Mouse (Mus musculus) central nervous system, embryonic 18 days (tissue): ENCODE measurements around the gene Mip. TPM values are rescaled to one million over a fixed set of nuclear protein-coding genes. Genes with fewer than 3 reads are reported as not detected.

ENCODE experiments used
- polyA plus RNA-seq: library from polyadenylated mRNA; depleted of rRNA; stranded (reverse); fragments of >200 nt; gene quantifications from 2 replicates; pipeline ENCODE4 v1.2.3, GENCODE M21; 2012; rRNA removed

Mip gene
- polyA plus RNA-seq: 0.05 and 0.11 TPM in 2 replicates

GRCm38 (mm10) chr10:128225538-128225937 lies at the start of gene Mip:
TSS of gene Mip (plus strand) at chr10:128225838.

DNA sequence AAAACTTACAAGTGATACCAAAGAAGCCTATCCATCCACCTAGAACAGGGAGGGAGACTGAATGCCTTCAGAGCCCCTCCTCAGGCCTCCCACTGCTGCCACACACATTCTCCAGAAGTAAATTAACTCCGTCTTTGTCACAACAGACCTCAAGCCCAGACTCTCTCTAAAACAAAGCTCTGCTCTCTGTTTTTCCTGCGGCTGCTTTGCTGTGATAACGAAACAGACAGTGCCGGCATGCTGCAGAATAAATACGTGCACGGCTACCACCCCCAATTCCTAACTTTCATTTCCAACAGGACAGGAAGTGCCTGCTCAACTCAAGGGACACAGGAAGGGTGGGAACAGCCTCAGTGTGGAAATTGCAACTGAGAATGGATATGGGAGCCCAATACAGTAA lies 45.6 kb upstream of the Mip start, which contains the start of gene Rbms2:
TSS of gene Rbms2 (minus strand) at position 309 of the 400 bp plus-strand sequence.

GRCm38 (mm10) chr10:128194024-128194550 lies 31.6 kb upstream of the Mip start, which contains the start of gene Gls2:
TSS of gene Gls2 (plus strand) at chr10:128194457.

DNA sequence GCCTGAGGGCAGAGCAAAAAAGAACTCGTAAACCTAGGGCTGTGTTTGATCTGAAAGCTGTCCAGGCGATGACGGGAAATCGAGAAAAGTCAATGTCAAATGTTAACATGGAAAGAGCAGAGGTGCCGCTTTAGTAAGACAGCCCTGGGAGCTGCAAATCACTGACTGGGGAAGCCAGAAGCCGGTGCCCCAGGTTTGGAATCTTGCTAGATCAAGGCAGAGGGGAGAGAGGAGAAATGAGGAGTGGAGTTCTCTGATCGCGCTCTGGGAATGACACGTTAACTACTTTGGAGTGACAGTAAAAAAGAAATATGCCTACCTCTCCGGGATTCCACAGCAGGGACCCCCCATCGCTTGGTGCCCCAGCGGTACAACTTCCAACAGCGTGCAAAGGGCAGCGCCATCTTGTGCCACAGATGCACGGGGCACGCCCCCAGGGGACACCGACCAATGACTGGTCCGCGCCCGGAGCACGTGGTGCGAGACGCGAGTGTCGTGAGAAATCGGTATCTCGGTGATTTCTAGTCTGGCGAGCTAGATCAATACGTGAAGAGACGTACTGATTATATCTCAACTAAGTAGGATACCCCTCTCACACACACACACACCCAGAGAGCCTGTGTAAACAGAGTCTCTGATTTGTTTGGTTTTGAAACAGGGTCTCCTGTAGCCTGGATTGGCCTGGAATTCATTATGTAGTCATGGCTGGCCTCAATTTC lies 14.1 kb upstream of the Mip start, which contains the start of gene Spryd4:
TSS of gene Spryd4 (minus strand) at position 418 of the 719 bp plus-strand sequence.

DNA sequence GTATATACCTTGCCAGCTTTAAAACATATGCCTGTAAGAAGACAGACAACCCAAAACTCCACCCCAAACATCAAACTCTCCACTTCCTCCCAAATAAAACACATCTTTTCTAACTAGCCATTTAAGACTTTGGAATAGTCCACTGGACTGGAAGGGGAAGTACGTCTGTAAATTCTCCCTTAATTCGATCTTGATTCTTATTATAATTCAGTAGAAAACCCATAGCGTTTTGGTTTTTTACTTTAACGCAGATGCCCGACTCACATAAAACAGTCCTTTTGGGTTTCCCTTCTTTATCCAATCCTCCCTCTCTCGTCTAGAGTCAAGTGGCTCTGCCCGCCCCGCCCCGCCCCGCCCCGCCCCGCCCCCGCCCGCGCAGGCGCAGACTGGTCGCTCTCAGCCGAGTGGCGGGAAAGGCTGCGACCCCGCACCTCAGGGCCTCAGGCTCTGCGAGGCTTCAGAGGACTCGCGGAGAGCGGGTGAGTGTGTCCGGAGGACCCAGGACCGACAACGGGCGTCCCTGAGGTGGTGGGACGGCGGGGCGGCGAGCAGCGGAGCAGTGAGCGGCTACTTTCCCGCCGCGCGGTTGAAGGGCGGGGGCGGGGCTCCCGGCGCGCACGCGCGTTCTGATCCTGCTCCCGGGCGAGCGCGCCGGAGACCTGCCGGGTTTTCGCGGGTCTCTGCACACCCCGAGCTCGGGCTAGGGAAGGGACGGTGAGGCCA lies 6.2 kb downstream of the Mip start, which contains the start of gene Timeless:
TSS of gene Timeless (plus strand) at position 369 of the 723 bp plus-strand sequence.

DNA sequence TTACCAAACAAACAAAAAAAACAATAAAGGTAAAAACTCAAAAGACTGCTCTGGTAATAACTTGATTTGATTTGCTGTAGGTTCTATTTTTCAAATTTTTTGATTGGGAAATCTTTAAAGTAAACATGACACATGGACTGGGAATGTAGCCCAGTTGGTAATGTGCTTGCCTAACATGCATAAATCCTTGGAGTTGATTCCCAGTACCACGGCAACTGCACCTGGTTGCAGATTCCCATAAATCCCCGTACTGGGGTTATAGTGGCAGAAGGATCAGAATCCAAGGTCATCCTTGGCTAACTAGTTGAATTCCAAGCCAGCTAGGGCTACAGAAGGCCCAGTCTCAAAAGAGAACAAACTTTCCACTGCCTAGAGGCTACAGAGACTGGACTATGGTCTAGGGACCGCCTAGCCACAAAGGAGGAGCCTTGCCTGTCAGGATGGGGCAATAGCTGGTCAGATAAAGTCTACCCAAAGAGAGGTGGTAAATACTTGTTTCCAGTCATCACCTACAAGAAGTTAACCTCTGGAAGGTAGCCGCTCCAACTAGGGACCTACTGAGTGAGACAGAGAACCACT lies 28.1 kb downstream of the Mip start, which contains the start of gene Apon:
TSS of gene Apon (plus strand) at position 420 of the 579 bp plus-strand sequence.

DNA sequence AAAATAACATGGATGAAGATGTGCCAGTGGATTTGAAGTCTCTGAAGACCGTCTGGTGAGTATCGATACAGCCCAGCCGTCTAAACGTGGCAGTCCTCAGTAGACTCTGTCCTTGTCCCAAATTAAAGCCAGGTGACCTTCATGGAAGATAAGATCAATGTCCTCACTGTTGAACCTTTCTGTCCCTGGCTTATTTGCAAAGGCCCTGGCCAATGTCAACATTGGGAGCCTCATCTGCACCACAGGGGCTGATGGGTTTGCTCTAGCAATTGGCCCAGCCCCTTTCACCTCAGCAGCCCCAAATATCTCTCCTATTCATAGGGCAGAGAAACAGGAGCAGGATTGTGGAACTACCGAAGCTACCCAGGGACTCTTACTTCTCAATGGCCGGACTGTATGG lies 42.7 kb downstream of the Mip start, which contains the start of gene Apof:
TSS of gene Apof (plus strand) at position 301 of the 400 bp plus-strand sequence.

DNA sequence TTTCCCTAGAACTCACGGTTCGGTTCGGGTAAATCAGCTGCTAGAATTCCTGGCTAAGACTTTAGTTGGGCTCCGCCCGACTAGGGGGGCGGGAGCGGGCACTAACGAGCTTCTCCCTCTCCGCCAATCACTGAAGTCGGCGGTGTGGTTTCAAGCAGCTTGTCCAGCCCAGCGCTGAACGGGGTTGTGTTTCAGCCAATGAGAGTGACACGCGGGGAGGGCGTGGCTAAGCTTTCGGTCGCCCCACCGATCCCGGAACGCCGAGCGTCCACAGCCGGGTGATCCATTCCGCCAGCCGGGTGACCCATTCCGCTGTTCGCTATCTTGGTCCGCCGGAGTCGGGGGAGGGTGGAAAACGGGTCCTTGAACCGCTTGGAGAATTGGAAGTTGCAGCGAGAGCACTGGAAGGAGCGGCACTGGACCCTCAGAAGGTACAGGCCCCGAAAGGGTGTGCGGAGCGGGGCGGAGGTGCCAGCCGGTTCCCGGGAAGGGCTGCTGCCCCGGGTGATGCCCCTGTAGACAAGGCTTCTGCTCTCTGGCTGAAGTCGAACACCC lies 44.7 kb downstream of the Mip start, which contains the start of gene Stat2:
TSS of gene Stat2 (plus strand) at position 273 of the 555 bp plus-strand sequence.

Other genes with a start within 250 kb of the Mip start
- not detected in 2 replicates for gene Hsd17b6, start 218.2 kb upstream of the Mip start, polyA plus RNA-seq
- 28.8 and 29.3 TPM in 2 replicates for gene Prim1, start 210.7 kb upstream of the Mip start, polyA plus RNA-seq
- gene Naca, start 190.3 kb upstream of the Mip start, polyA plus RNA-seq: 338 and 351 TPM in 2 replicates
- 78.8 and 81.9 TPM in 2 replicates for gene Ptges3, start 166.9 kb upstream of the Mip start, polyA plus RNA-seq
- 1,417 and 1,472 TPM in 2 replicates for gene Atp5b, start 142.6 kb upstream of the Mip start, polyA plus RNA-seq
- gene Baz2a, start 134.3 kb upstream of the Mip start, polyA plus RNA-seq: 23.7 and 23.9 TPM in 2 replicates
- 15.2 and 16.2 TPM in 2 replicates for gene Rbms2, start 45.5 kb upstream of the Mip start, polyA plus RNA-seq
- 4.4 and 4.9 TPM in 2 replicates for gene Gls2, start 31.4 kb upstream of the Mip start, polyA plus RNA-seq
- gene Spryd4, start 14.0 kb upstream of the Mip start, polyA plus RNA-seq: 13.7 and 13.9 TPM in 2 replicates
- 8.5 and 8.8 TPM in 2 replicates for gene Timeless, start 6.2 kb downstream of the Mip start, polyA plus RNA-seq
- gene Apon, start 28.3 kb downstream of the Mip start, polyA plus RNA-seq: 0.12 TPM in 2 replicates
- gene Apof, start 42.8 kb downstream of the Mip start, polyA plus RNA-seq: 0.12 and 0.17 TPM in 2 replicates
- 33.4 and 33.7 TPM in 2 replicates for gene Stat2, start 44.7 kb downstream of the Mip start, polyA plus RNA-seq
- 0.12 and 0.13 TPM in 2 replicates for gene Il23a, start 72.9 kb downstream of the Mip start, polyA plus RNA-seq
- 30.4 and 30.5 TPM in 2 replicates for gene Pan2, start 77.5 kb downstream of the Mip start, polyA plus RNA-seq
- gene Cnpy2, start 96.6 kb downstream of the Mip start, polyA plus RNA-seq: 88.9 and 96.2 TPM in 2 replicates
- 197 and 201 TPM in 2 replicates for gene Cs, start 111.9 kb downstream of the Mip start, polyA plus RNA-seq
- 86.2 and 87.5 TPM in 2 replicates for gene Coq10a, start 143.2 kb downstream of the Mip start, polyA plus RNA-seq
- 41.2 and 46.4 TPM in 2 replicates for gene Ankrd52, start 151.3 kb downstream of the Mip start, polyA plus RNA-seq
- 0.53 and 0.54 TPM in 2 replicates for gene Slc39a5, start 175.4 kb downstream of the Mip start, polyA plus RNA-seq
- gene Nabp2, start 185.7 kb downstream of the Mip start, polyA plus RNA-seq: 95.9 and 102 TPM in 2 replicates
- 84.4 and 89.6 TPM in 2 replicates for gene Rnf41, start 185.8 kb downstream of the Mip start, polyA plus RNA-seq
- gene Smarcc2, start 233.4 kb downstream of the Mip start, polyA plus RNA-seq: 299 and 327 TPM in 2 replicates